Mouse (Mus musculus): ENCODE measurements around the gene Snrpa. TPM values are rescaled to one million over a fixed set of nuclear protein-coding genes. Genes with fewer than 3 reads are reported as not detected.
A peak's percentile ranks its signal among the peaks of the same experiment; 100 is the strongest.

The Snrpa gene
- total and polyA plus RNA-seq, 3 experiments = 67.1 to 233 (median 123) TPM

DNA sequence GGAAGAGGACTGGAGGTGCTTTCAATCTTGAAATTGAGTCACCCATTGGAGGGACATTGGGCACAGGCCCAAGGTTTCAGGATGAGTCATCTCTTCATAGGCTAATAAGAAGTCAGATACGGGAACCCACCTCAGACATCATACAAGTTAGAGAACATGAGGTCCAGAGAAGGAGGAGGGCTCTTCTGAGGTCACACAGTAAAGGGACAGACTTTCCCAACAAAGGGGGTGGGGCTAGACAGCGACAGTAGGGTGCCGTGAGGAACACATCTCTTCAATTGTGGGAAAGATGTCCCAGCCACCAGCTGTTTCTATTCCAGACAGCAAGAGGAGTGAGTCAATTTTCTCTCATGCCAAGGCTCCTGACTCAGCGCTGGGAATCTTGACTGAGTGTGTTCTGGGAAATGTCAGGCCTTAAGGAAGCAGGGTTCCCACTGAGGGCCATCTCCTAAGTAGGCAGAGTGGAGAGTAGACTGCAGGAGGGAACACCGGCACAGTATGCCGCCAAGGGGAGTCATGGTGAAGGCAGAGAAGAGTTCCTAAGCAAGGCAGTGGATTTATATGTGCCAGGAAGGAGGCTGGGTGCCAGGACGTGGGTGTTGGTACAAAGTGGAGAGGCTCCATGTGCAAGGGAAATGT lies 35.7 kb upstream of the Snrpa start:
- peaks cover 12 to 33% of the 10 kb centered on the region in 2 experiments for H3K4me1 ChIP-seq (ENCODE audit: control insufficient read depth in 1 of 2, insufficient read depth in 2 of 2)
- dilution Hi-C loops (cut with MboI; ENCODE audit: extremely low pct_ligation_motif_present, extremely low pct_unique_long_range_greater_than_20kb, low sequenced_read_pairs) = no loop called here
- H3K36me3 ChIP-seq (replicated peaks in 1 of 2; ENCODE audit: control insufficient read depth in 1 of 2, insufficient read depth in 1 of 2, low read length in 1 of 2) = peaks cover 3 to 13% of the 10 kb centered on the region in 2 experiments
- no peak overlapping the region for H3K27ac ChIP-seq (ENCODE audit: insufficient read depth, low read depth)
- DNase-seq (ENCODE audit: extremely low read depth) = no peak
- peaks cover 3% of the 10 kb centered on the region; the same call in 1 of the 2 replicates for H3K79me2 ChIP-seq (replicated peaks; ENCODE audit: control insufficient read depth, extremely low read depth, insufficient read depth, poor library complexity, severe bottlenecking)
- H3K4me3 ChIP-seq (replicated peaks in 1 of 3; ENCODE audit: low read depth in 2 of 3, low read length in 2 of 3, poor library complexity in 1 of 3) = no peak overlapping the region
- H3K27me3 ChIP-seq (replicated peaks) = no peaks in the 10 kb centered on the region
- H3K9me3 ChIP-seq (replicated peaks; ENCODE audit: low read length) = no peaks in the 10 kb centered on the region
- TF ChIP-seq GABPA (IDR thresholded peaks at IDR 0.05; ENCODE audit: insufficient replicate concordance, low read depth, low read length) (no peak), IRF4 (IDR thresholded peaks at IDR 0.05; ENCODE audit: low read depth, low read length) (peak; percentile 76), CTCF (conservative IDR thresholded peaks at IDR 0.05 in 1 of 2, IDR thresholded peaks at IDR 0.05 in 1 of 2; ENCODE audit: low read depth in 2 of 2, low read length in 2 of 2) (no peak), NELFE (IDR thresholded peaks at IDR 0.05; ENCODE audit: low read depth, low read length) (no peak), E2F4 (IDR thresholded peaks at IDR 0.05; ENCODE audit: insufficient replicate concordance, low read depth, low read length) (no peak), JUN (IDR thresholded peaks at IDR 0.05; ENCODE audit: insufficient read depth, low read depth, low read length) (peak; percentile 6; the same call in 1 of the 2 replicates), JUND (conservative IDR thresholded peaks at IDR 0.05; ENCODE audit: low read depth, low read length) (peak; percentile 28; the same call in 1 of the 2 replicates)
- H3K4me2 ChIP-seq (ENCODE audit: insufficient read depth, low read depth, poor library complexity, severe bottlenecking) = no peak overlapping the region
- in situ Hi-C loops (cut with MboI; ENCODE audit: low pct_ligation_motif_present, low pct_unique_long_range_greater_than_20kb, low sequenced_read_pairs) = no loop called here
- H3K9ac ChIP-seq (ENCODE audit: insufficient read depth, low read depth) = no peak overlapping the region

GRCm38 (mm10) chr7:27230781-27231180 lies 34.7 kb upstream of the Snrpa start:
- in situ Hi-C loops (cut with MboI; ENCODE audit: low pct_ligation_motif_present, low pct_unique_long_range_greater_than_20kb, low sequenced_read_pairs) (no loop called here), dilution Hi-C loops (cut with MboI; ENCODE audit: extremely low pct_ligation_motif_present, extremely low pct_unique_long_range_greater_than_20kb, low sequenced_read_pairs) (no loop called here)
- H3K4me1 ChIP-seq (ENCODE audit: control insufficient read depth in 1 of 2, insufficient read depth in 2 of 2) = peaks cover 16 to 43% of the 10 kb centered on the region in 2 experiments

DNA sequence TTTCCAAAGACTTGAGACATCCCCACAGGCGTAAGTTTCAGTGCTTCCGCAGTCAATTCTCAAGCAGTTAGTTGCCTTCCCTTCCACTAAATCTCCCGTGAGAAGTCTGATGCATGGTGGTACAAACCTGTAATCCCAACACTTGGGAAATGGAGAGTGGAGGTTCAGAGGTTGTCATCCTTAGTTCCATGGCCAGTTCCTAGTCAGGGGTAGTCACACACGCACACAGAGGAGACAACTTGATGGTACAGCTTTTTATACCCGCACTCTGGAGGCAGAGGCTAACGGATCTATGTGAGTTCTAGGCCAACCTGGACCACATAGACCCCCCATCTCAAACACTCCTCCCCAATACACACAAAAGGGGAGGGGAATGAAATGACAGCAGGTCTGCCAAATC lies 32.8 kb upstream of the Snrpa start:
- H3K4me3 ChIP-seq (replicated peaks in 1 of 3; ENCODE audit: low read depth in 2 of 3, low read length in 2 of 3, poor library complexity in 1 of 3) = peak overlapping the region; percentile 78 to 86 (median 81)
- in situ Hi-C loops (cut with MboI; ENCODE audit: low pct_ligation_motif_present, low pct_unique_long_range_greater_than_20kb, low sequenced_read_pairs) = loop anchor here (5.0 kb wide), 2 partner anchors 37 to 67 kb away; no protein-coding TSS in a partner anchor
- H3K27ac ChIP-seq (ENCODE audit: insufficient read depth, low read depth) = peak overlapping the region; percentile 44; the same call in 1 of the 2 replicates
- dilution Hi-C loops (cut with MboI; ENCODE audit: extremely low pct_ligation_motif_present, extremely low pct_unique_long_range_greater_than_20kb, low sequenced_read_pairs) = no loop called here
- no peak for DNase-seq (ENCODE audit: extremely low read depth)
- no peaks in the 10 kb centered on the region for H3K27me3 ChIP-seq (replicated peaks)
- H3K36me3 ChIP-seq (replicated peaks in 1 of 2; ENCODE audit: control insufficient read depth in 1 of 2, insufficient read depth in 1 of 2, low read length in 1 of 2) = peaks cover 0 to 10% of the 10 kb centered on the region in 2 experiments
- H3K79me2 ChIP-seq (replicated peaks; ENCODE audit: control insufficient read depth, extremely low read depth, insufficient read depth, poor library complexity, severe bottlenecking) = peaks cover 13% of the 10 kb centered on the region; the same call in 1 of the 2 replicates
- peaks cover 23 to 56% of the 10 kb centered on the region in 2 experiments for H3K4me1 ChIP-seq (ENCODE audit: control insufficient read depth in 1 of 2, insufficient read depth in 2 of 2)
- no peaks in the 10 kb centered on the region for H3K9me3 ChIP-seq (replicated peaks; ENCODE audit: low read length)
- H3K4me2 ChIP-seq (ENCODE audit: insufficient read depth, low read depth, poor library complexity, severe bottlenecking) = peak overlapping the region; percentile 75
- H3K9ac ChIP-seq (ENCODE audit: insufficient read depth, low read depth) = peak overlapping the region; percentile 63
- TF ChIP-seq ZMIZ1 (IDR thresholded peaks at IDR 0.05; ENCODE audit: low read depth, low read length) = no peak
- no peak for TF ChIP-seq POLR2A (IDR thresholded peaks at IDR 0.05; ENCODE audit: low read depth, low read length)
- peak; percentile 9; the same call in 1 of the 2 replicates for TF ChIP-seq CHD2 (IDR thresholded peaks at IDR 0.05; ENCODE audit: low read length)
- TF ChIP-seq SIN3A (IDR thresholded peaks at IDR 0.05; ENCODE audit: low read length) = no peak
- TF ChIP-seq CHD1 (IDR thresholded peaks at IDR 0.05; ENCODE audit: low read depth, low read length) = 0 out of 2 replicates have a peak, but pooled peaks have one; percentile 50
- TF ChIP-seq CTCF (conservative IDR thresholded peaks at IDR 0.05 in 1 of 2, IDR thresholded peaks at IDR 0.05 in 1 of 2; ENCODE audit: low read depth in 2 of 2, low read length in 2 of 2) = no peak
- TF ChIP-seq ZNF384 (IDR thresholded peaks at IDR 0.05; ENCODE audit: low read depth, low read length) = no peak
- TF ChIP-seq TBP (conservative IDR thresholded peaks at IDR 0.05; ENCODE audit: low read depth, low read length) = 0 out of 2 replicates have a peak, but pooled peaks have one; percentile 52

More at GRCm38 (mm10) chr7:27230781-27231180, 34.7 kb upstream of the Snrpa start:
- Histone ChIP-seq H3K4me3 (replicated peaks in 1 of 3; ENCODE audit: low read depth in 2 of 3, low read length in 2 of 3, poor library complexity in 1 of 3) (no peak overlapping the region), H3K9ac (ENCODE audit: insufficient read depth, low read depth) (no peak overlapping the region), H3K27me3 (replicated peaks) (no peaks in the 10 kb centered on the region), H3K79me2 (replicated peaks; ENCODE audit: control insufficient read depth, extremely low read depth, insufficient read depth, poor library complexity, severe bottlenecking) (peaks cover 10% of the 10 kb centered on the region; the same call in 1 of the 2 replicates), H3K9me3 (replicated peaks; ENCODE audit: low read length) (no peaks in the 10 kb centered on the region), H3K36me3 (replicated peaks in 1 of 2; ENCODE audit: control insufficient read depth in 1 of 2, insufficient read depth in 1 of 2, low read length in 1 of 2) (peaks cover 2 to 7% of the 10 kb centered on the region in 2 experiments), H3K4me2 (ENCODE audit: insufficient read depth, low read depth, poor library complexity, severe bottlenecking) (no peak overlapping the region), H3K27ac (ENCODE audit: insufficient read depth, low read depth) (no peak overlapping the region)
- TF ChIP-seq CHD2 (IDR thresholded peaks at IDR 0.05; ENCODE audit: low read length) (no peak), JUND (conservative IDR thresholded peaks at IDR 0.05; ENCODE audit: low read depth, low read length) (no peak), SMC3 (IDR thresholded peaks at IDR 0.05; ENCODE audit: low read depth, low read length) (peak; percentile 17; the same call in 1 of the 2 replicates), NELFE (IDR thresholded peaks at IDR 0.05; ENCODE audit: low read depth, low read length) (no peak), JUN (IDR thresholded peaks at IDR 0.05; ENCODE audit: insufficient read depth, low read depth, low read length) (no peak), MAFK (IDR thresholded peaks at IDR 0.05; ENCODE audit: insufficient replicate concordance, low read length) (no peak), HCFC1 (IDR thresholded peaks at IDR 0.05; ENCODE audit: low read depth, low read length) (no peak), CTCF (conservative IDR thresholded peaks at IDR 0.05 in 1 of 2, IDR thresholded peaks at IDR 0.05 in 1 of 2; ENCODE audit: low read depth in 2 of 2, low read length in 2 of 2) (peak; percentile 33 to 57; a peak in 3 of 4 replicates), MAZ (IDR thresholded peaks at IDR 0.05; ENCODE audit: low read depth, low read length) (no peak), MEF2A (IDR thresholded peaks at IDR 0.05; ENCODE audit: borderline replicate concordance, low read depth, low read length) (no peak)
- no peak for DNase-seq (ENCODE audit: extremely low read depth)

Data from CH12.LX (cell line).